Mouse (Mus musculus): ENCODE results near the gene Saal1.
"Not testable (repeated sequence)": the region's sequence is repeated elsewhere in the genome, so short reads cannot be mapped to it uniquely, and the experiment has no call there.

Saal1 gene

DNA sequence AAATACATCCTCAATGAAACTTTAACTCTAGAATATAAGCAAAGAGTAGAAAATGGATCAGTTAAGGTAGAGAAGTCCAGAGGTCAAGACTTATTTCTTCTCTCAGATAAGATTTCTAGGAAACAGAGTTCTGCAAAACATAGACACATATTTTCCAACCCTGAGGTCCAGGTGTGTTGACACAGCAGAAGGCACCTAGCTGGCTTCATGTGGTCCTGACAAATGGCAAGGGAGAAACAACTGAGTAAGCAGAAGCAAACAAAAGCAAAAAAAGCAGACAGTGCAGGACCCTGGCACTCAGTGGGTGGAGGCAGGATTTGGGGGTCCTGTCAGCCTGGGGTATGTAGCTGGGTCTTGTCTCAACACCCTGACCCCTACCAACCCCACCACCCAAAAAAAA lies 29.7 kb downstream of the Saal1 start:
- DNase-seq = no peak

- DNase-seq = not testable (repeated sequence)
These were observed 31.4 kb downstream of the Saal1 start for GRCm38 (mm10) chr7:46679044-46679443.

DNA sequence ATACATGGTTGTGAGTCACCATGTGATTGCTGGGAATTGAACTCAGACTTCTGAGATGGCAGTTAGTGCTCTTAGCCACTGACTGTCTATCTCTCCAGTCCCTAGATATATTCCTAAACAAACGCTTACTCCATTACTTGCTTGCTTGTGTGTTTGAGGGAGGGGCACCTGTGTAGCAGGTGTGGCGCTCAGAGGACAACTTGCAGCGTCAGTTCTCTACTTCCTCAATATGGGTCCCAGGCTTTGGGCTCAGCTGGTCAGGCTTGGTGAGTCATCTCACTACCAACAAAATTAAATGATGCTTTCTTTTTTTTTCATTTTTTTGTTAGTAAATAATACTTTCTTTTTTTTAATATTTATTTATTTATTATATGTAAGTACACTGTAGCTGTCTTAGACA lies 32.1 kb downstream of the Saal1 start:
- DNase-seq = no peak

- DNase-seq = no peak
These were observed 33.6 kb downstream of the Saal1 start for GRCm38 (mm10) chr7:46676808-46677360.

GRCm38 (mm10) chr7:46675886-46676285 lies 34.6 kb downstream of the Saal1 start:
- DNase-seq = no peak

DNA sequence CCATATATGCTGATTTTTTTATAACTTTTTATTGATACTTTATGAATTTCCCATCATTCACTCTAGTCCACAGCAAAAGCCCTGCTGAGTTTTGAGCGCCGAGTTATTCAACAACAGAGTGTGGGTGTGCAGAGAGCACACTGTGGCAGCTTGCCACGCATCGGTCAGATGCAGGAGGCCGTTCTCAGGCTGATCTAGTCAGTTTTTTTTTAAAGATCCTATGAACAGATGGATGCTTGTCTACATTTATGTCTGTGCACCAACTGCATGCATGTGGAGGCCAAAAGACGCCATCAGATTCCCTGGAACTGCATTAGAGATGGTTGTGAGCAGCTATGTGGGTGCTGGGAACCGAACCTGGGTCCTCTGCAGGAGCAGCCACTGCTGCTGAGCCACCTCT lies 35.4 kb downstream of the Saal1 start:
- DNase-seq = no peak

GRCm38 (mm10) chr7:46672160-46672672 lies 38.3 kb downstream of the Saal1 start, which contains the start of gene Tph1:
Gene Tph1 (minus strand): TSS chr7:46672537.
- no peak for DNase-seq

- peak; percentile 70 for DNase-seq
These were observed 43.2 kb downstream of the Saal1 start for GRCm38 (mm10) chr7:46667256-46667655.

- peak; percentile 68 for DNase-seq
These were observed 45.2 kb downstream of the Saal1 start for GRCm38 (mm10) chr7:46665236-46665635.

DNA sequence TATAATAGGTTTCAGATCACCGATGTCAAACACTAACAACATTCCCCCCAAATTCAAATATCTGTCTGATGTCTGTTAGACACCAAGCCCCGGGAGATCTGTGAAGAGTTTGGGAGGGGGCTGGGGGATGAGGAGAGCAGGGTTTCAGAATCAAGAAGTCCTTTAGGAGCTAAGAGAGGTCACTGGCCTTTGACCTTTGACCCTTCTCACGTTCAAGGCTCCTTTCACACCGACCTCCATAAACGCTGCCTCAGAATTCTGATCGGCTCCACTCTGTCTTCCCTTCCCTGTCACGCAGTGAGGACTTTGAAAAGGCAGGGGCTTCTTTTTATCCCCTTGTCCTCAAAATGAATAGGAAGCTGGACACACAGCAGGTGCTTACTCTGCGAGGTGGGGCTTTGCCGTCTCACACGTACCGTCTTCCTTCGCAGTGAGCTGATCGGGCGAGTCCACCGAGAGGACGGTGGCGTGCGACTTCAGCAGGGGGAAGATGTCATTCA lies 48.8 kb downstream of the Saal1 start:
- DNase-seq = no peak

- no peak for DNase-seq
These were observed 58.2 kb downstream of the Saal1 start for GRCm38 (mm10) chr7:46652279-46652678.

DNA sequence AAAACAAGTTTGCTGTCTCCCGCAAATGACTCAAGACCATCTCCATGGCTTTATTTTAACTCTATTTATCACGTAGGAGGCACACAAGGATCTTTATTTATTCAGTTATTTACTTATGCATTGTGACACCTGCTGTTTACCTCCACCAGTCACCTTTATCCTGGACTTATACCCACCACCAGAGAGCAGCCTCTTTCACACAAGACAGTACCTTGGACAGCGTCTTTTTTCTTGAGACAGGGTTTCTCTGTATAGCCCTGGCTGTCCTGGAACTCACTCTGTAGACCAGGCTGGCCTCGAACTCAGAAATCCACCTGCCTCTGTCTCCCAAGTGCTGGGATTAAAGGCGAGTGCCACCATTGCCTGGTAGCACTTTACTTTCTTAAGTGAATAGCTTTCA lies 60.2 kb downstream of the Saal1 start:
- not testable (repeated sequence) for DNase-seq

GRCm38 (mm10) chr7:46648431-46649140 lies 61.9 kb downstream of the Saal1 start:
- peak; percentile 11 for DNase-seq

- peak; percentile 13 for DNase-seq
These were observed 67.3 kb downstream of the Saal1 start for GRCm38 (mm10) chr7:46643172-46643571.

GRCm38 (mm10) chr7:46640062-46640461 lies 70.4 kb downstream of the Saal1 start:
- DNase-seq = no peak

GRCm38 (mm10) chr7:46639692-46640031 lies 70.8 kb downstream of the Saal1 start, which contains the start of gene Sergef:
Gene Sergef (minus strand): TSS chr7:46639807.
- peak; percentile 95 for DNase-seq

DNA sequence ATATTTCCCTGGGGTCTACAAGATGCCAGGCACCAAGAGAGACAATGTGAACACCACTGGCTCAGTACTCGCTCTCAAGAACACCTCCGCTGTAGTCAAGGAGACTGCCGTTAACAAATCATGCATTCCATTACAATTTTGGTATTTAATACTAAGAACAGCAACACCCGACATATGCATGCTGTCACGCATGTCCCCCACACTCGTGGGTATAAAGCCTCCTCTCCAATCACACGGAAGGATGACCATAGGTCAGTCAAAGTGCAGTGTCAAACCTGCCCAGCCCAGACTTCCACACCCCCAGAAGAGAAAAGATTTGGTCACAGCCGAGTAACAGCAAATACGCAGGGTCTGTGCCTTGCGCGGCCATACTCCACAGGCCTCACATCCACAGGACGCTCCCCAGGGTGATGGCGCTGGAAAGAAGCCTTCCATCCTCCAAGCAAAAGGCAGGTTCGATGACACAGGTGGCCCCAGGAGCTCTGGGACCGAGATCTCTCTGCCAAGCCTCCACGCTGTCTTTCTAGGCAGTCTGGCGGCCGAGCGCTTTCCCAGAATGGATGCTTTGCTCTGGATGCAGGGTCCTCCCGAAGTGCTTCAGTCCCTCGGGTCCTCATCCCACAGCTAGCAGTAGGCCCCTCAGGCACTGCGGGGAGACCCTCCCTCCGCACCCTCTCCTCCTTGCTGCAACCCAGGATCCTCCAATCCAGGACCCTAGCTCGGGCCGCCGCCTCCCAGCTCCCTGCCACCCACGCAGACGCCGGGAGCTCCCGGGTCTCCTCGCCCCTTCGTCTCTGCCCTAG lies 71.4 kb downstream of the Saal1 start:
- no peak for DNase-seq

Data from retina, postnatal 1 day (tissue).